Mouse (Mus musculus): ENCODE measurements around the gene Cox6b2.

Cox6b2 gene

GRCm38 (mm10) chr7:4702334-4702733 lies 50.6 kb downstream of the Cox6b2 start:
- no peak for TF ChIP-seq GATA4 (IDR thresholded peaks at IDR 0.05; ENCODE audit: insufficient replicate concordance, low read length)

Measured in liver, adult (tissue).